Mouse (Mus musculus) c-Kit-positive CD71-positive TER-119-positive erythroid progenitor cells, embryonic 14.5 days (primary cell): ENCODE data around the gene Sdk1.

ENCODE experiments used
- DNase-seq: peaks from one replicate; pipeline ENCODE4 v3.0.0-alpha.2; 2013; ENCODE audit warnings: low spot score

The Sdk1 gene

GRCm38 (mm10) chr5:141889766-141890165, 648.5 kb downstream of the Sdk1 start:
- DNase-seq = no peak

DNA sequence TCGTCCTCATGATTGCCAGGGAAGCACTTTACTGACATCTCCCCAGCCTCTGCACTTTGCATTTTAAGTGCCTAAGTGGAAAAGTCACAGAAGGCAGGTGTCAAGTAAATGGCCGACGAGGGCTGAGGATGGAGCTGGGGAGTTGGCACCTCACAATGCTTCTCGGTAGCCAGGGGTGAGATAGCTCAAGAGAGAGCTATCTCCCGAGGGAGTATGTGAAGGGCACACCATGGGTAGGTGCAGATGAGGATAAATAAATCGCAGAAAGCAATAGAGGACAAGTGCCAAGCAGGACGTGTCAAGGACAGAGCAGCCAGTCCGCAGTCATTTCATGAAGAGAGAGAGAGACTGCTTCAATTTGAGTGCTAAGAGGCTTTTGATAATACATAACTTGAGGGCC, 655.1 kb downstream of the Sdk1 start:
- no peak for DNase-seq

DNA sequence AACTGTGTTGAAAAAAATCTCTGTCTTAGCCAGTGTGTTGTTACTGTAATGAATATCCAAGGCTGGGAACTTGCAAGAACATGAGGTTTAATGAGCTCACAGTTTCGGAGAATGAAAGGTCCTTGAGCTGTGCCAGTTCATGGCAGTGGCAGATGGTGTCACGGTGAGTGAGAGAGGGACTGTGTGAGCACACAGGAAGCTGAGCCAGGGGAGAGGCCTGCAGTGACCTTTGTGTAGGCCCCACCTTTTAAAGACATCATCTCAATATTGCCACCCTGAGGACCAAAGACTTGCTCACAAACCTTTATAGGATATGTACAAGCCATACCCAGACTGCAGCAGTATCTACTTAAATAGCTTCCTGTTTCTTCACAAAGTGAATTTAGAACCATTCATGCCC, 656.2 kb downstream of the Sdk1 start:
- DNase-seq = no peak

DNA sequence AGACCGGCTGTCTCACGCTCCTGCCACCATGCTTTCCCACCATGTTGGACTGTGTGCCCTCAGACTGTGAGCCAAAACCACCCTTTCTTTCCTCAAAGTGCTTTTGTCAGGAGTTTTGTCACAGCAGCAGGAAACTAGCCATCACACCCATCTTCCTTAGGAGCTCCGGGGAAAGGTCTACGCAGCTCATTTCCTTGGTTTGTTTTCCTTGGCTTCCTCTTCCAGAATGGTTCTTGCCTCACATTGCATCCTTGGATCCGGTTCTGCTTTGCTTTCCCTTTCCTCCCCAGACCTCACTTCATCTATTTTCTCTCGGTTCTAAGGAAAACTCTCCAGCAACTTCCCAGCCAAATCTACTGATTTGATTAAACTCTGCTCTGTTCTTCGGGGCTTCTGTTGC, 658.5 kb downstream of the Sdk1 start:
- DNase-seq = no peak

DNA sequence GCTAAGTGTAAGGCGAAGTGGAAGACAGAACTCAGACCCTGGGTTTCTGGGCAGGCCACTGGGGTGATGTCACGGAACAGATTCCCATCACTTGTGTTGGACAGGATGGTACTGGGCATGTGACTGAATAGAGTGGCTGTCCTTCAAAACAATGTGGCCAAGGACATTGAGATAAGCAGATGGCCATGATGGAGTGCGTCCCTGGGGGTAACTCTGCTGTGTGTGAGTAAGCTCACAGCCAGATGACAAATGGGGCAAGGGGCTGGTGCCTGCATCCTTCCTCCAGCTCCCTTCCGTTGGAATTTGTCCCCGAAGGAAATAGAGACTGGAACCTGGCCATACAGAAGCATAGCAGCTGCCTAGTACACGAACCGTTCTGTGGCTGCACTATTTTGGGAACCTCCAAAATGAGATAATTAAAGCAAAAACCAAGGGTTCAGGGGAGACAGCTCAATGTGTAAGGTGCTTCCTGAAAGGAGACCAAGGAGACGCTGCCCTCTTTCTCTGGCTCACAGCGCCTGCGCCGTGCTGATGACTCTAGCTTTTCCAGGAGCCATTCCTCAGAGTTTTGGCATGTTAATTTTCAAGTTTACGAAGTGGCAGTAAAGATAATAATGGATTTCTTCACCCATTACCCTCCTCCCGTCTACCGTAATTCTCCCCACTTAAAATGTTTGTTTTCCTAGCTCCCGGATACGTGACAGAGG, 661.4 kb downstream of the Sdk1 start:
- DNase-seq = no peak

- no peak for DNase-seq
Measured at GRCm38 (mm10) chr5:141910444-141910843, 669.2 kb downstream of the Sdk1 start.

DNA sequence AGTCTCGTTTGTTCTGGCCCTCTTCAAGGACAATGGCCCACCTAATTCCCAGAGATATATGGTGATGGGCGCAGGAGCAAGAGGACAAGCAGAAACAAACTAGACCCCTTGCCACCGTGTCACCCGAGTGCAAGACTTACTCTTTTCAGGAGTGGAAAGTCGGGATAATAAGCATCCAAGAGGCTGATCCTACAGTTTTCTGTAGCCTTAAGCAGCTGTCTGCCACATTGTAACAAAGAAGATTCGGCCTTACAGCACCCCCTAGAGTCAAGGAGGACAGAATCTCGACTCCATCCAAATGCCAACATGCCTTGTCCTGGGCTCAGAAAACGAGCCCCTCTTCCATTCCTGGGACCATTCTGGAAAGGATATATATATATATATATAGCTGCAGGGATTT, 669.6 kb downstream of the Sdk1 start:
- DNase-seq = no peak

GRCm38 (mm10) chr5:141912881-141913280, 671.6 kb downstream of the Sdk1 start:
- no peak for DNase-seq

DNA sequence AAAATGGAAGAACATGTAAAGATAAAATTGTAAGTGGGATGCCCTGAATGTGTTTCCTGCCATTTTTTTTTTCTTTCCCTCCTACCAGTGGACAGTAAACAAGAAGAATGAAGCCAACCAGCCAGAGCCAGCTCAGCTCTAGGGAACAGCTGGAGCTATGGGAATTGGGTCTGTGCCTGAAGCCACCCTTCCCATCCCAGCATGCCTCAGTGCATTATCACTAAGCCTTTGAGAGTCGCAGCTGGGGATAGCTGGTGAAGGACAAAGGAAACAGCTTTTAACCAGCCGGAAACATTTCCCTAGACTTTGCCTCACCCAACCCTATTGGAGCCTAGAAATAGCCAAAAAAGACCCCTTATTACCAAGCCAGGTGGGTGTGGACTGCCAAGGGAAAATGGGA, 675.7 kb downstream of the Sdk1 start:
- DNase-seq = no peak

DNA sequence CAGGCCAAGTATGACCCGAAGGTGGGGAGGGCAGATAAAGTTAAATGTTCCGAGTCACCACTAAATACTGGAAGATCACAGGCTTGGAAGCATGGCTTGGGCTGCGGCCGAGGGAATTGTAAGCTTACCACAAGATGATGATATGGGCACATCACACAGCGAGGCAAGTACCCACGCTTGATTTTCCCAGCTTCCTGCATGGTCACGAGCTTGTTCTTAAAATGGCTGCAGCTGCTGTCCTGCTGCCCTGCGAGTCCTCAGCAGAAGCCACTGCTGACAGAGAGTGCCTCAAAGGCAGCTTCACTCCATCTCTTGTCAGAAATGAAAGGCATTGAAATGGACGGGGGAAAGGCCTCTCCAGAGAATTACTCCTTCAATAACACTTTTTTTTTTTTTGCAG, 697.7 kb downstream of the Sdk1 start:
- DNase-seq = no peak

DNA sequence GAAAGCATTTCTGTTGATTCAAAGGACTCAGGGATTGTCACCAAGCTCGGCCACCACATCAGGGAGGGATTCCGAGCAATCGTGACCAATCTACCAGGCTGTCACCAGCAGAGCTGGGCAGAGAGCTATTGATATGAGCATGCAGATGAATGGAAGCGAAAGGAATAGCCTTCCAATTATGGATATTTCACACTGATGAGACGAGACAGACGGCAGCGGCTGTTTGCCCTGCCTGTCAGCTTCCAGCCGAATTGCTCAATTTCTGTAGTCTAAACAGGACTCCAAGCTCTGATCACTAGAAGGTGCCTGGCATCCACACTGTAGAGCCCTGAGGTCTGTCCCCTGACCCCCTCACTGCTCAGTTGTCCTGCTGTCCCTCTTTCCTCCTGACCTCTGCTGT, 699.3 kb downstream of the Sdk1 start:
- DNase-seq = no peak

DNA sequence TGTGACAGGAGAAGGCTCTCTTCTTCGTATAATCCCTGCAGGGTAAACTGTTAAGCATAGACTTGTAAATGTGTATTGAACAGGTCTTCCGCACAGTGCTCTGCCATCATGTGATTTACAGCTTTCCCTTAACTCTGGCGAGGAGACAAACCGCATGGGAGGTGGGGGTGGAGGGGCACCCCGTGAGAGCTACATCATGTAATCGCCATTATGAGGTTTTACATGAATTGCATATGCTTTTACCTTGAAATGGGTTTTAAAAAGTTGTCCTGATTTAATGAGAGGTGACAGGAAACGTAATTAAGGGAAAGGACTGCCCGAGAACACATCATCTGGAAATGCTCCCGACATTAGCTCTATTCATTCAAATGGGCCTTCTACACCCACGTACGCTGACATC, 709.5 kb downstream of the Sdk1 start:
- no peak for DNase-seq

DNA sequence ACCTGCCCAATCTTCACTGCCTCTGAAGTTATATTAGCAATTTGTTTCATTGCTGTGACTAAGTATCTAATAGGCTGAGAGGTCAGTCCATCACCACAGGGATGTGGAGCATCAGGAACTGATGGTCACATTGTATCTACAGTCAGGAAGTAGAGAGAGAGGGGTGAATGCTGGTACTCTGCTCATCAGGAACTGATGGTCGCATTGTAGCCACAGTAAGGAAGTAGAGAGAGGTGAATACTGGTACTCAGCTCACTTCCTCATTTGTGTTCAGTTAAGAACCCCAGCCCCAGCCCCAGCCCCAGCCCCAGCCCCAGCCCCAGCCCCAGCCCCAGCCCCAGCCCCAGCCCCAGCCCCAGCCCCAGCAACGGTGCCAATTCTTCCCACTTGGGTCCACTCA, 711.0 kb downstream of the Sdk1 start:
- DNase-seq = no peak

GRCm38 (mm10) chr5:141952708-141953490, 711.6 kb downstream of the Sdk1 start:
- no peak for DNase-seq

GRCm38 (mm10) chr5:141971071-141971470, 729.8 kb downstream of the Sdk1 start:
- no peak for DNase-seq

- no peak for DNase-seq
Measured at GRCm38 (mm10) chr5:141979511-141979910, 738.2 kb downstream of the Sdk1 start.

DNA sequence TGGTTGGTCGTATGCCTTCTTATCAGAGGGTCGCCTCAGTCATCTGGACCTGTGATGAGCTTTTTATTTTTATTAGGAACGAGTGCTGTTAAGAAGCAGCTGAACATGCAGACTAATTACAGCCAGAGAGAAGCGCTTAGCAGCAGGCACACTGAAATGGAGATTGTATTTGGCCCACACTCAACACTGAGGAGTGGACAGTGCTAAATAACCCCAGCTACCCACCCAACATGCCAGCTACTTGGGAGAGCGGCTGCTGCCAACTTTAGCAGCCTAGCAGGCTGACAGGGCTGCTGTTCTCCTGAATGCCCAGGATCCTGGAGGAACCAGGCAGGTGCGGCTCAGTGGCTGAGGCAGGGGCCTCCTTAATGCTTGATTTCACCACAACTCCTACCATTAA, 739.5 kb downstream of the Sdk1 start:
- DNase-seq = no peak

- DNase-seq = no peak
Measured at GRCm38 (mm10) chr5:141984322-141984721, 743.0 kb downstream of the Sdk1 start.

GRCm38 (mm10) chr5:141985003-141985402, 743.7 kb downstream of the Sdk1 start:
- DNase-seq = peak; percentile 37

DNA sequence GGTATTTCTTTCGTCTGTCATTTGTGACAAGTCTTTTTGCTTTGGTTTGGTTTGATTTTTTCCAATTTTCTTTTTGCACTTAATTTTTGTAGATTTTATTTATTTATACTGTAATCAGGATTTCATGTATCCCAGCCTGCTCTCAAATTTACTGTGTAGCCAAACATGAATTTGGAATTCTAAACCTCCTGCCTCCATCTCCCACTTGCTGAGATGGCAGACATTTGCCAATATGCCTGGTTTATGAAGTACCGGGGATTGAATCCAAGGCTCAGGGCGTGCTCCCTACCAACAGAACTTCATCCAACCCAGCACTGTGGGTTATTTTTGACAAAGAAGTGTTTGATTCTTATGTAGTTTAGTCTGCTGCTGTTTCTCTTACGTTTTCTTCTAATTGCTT, 744.3 kb downstream of the Sdk1 start:
- no peak for DNase-seq

DNA sequence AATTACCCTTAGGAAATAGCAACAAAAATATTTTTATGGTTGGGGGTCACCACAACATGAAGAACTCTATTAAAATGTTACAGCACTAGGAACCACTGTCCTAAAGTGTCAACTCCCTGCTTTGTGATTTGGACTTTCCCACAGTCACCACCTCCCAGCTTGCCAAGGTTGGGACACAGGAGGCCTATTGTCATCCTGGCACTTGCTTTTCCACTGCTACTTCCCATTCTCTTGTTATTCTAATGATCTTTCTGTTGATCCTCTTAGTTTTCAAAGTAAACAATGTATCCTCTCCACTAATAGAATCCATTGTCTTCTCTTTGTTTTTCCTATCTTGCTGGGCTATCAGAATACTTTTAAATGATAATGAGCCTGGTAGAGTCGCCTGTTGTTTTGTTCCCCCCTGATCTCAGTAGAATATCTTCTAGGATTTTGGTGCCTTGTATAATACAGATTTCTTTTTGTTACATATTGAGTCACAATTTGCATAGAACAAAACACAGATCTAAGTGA, 746.1 kb downstream of the Sdk1 start:
- no peak for DNase-seq

DNA sequence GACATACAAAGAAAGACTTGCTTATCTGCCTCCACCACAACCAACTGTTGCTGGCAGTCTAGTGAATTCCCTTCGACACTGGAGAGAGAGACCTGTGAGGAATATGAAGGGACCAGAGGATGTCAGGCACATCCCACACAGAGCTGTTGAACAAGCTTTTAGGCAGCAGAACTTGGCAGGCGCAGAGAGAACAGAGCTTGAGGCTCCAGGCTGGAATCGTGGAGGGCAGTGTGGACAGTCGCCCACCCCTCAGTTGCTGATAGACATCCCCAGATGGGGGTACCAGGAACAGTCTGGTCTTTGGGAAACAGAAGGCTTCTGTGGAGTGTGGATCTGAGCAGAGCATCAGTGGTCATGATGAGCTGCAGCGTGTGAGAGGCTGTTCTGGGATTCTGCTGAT, 747.4 kb downstream of the Sdk1 start:
- DNase-seq = no peak

DNA sequence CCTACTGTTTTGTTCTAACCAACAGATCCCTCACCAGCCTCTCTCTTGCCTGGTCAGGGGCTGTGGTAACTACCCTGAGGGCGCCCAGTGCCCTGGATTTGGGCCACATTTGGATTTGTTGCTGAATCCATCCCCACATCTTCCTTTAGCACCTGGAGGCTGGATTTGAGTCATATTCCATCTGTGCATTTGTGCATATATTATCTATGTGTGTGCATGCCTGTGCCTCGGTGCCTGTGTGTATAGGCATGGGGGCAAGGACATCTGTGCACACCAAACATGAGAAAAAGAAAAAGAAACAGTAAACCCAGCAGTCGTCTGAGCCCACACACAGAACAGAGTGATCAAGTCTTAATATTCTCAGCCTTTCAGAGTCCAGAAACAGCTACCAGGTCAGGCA, 752.9 kb downstream of the Sdk1 start:
- DNase-seq = no peak

DNA sequence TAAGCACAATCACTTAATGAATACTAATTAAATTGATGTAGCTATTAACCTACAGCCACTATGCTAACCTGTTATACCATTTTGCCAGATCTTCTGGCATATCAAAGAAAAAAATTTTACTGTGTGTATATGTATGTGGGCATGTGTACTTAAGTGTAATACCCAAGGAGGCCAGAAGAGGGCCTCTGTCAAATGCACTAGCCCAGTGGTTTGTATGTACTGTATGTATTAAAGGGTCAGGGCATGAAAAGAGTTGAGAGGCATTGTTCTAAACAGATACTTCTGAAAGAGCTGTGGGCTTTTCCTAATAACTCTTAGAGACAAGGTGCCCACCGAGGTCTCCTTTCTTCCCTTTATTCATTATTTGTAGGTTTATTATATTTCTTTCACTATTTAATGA, 759.0 kb downstream of the Sdk1 start:
- no peak for DNase-seq
